Mouse (Mus musculus): ENCODE results near the gene Ptp4a2. TPM values are rescaled to one million over a fixed set of nuclear protein-coding genes. Genes with fewer than 3 reads are reported as not detected.
A peak's percentile ranks its signal among the peaks of the same experiment; 100 is the strongest.
"Not testable (repeated sequence)": the region's sequence is repeated elsewhere in the genome, so short reads cannot be mapped to it uniquely, and the experiment has no call there.

Ptp4a2 gene
- polyA plus RNA-seq (2016; fragmentation: Nextera tagmentation; extraction: Ambion mirVana): 306 and 332 TPM in 2 replicates

DNA sequence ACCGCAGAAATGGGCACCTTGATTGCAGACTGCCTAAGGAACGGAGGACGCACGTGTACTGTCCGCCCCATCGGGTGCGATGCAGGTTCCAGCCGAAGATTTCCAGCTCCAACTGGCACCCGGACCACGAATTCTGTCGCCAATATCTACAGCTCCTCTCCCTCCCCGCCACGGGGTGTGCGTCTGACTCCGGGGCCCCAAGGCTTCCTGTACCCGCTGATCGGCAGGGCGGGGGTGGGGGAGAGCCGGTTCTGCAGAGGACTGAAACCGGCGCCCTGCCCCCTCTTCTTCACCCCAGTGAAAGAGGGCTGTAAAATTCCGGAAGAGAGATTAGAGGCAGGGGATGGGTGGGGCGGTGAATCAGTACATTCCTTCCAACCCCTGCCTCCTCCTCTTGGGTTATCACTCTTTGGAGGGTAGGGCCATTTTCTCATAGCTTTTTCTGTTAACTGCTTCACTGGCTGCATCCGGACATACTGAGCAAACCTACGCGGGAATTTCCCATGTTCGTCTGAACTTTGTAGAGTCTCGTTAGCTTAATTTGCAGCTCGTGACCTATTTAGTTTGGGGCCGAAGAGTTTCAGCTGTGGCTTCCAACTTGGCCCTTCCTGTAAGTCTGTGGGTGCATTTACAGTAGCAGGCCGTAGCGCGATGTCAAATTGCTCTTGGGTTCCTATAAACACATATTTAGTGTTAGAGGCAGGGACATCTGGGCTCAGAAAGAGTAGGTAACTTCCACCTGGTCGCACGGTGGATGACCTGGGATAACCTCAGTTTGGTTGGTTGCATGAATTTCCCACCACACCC is at the start of gene Ptp4a2:
Ptp4a2 (plus strand) TSS at position 422 of the 807 bp plus-strand sequence.
- H3K9ac ChIP-seq: peak within 1 kb of the TSS; percentile 25; the same call in 1 of the 2 replicates
- H3K4me2 ChIP-seq (replicated peaks): peak within 1 kb of the TSS; percentile 54
- peak within 1 kb of the TSS; percentile 30 for H3K4me3 ChIP-seq
- 0 out of 2 replicates have a peak, but pooled peaks have one; percentile 41 for ATAC-seq (ENCODE audit: insufficient number of reproducible peaks, insufficient read depth, low FRiP score, low TSS enrichment)
- 14% methylated on average over 35 of the region's 35 CpGs for WGBS
- peaks cover 3% of the 10 kb centered on the region; the same call in 1 of the 2 replicates for H3K4me1 ChIP-seq
- no peak within 1 kb of the TSS for H3K27ac ChIP-seq
- H3K27me3 ChIP-seq: no peaks in the 10 kb centered on the region
- no peaks in the 10 kb centered on the region for H3K9me3 ChIP-seq
- no peaks in the 10 kb centered on the region for H3K36me3 ChIP-seq

DNA sequence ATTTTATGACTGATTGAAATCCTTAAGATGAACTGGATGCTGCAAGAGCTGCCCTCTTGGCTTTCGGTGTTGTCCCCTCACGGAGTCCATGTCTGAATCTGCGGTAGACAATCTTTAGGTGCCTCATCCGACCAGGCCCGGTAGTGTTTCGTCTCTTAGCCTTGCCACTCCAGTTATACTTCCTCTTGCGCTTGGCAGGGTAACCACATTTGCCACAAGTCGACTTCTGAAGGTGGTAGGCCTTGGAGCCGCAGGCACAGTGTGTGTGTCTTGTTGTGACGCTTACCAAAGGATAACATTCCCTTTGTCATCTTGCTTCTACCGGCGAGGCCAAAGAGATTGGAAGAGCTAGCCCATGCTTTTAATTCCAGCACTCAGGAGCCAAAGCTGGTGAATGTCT is 49.4 kb upstream of the Ptp4a2 start:
- no peak overlapping the region for H3K4me2 ChIP-seq (replicated peaks)
- H3K4me1 ChIP-seq: no peaks in the 10 kb centered on the region
- 92% methylated on average over 12 of the region's 12 CpGs for WGBS

DNA sequence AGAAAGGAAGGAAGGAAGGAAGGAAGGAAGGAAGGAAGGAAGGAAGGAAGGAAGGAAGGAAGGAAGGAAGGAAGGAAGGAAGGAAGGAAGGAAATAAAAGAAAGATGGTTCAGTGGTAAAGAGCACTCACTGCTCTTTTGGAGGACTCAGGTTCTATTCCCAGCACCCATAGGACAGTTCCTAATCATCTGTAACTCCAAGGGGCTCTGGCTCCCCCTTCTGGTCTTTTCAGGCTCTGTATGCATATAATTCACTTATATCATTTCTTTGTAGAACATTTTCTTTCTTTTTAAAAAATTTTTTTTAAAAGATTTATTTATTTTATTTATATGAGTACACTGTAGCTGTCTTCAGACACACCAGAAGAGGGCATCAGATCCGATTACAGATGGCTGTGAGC is 48.5 kb upstream of the Ptp4a2 start:
- not testable (repeated sequence) for H3K9ac ChIP-seq; ATAC-seq (ENCODE audit: insufficient number of reproducible peaks, insufficient read depth, low FRiP score, low TSS enrichment); H3K27me3 ChIP-seq; H3K36me3 ChIP-seq; H3K4me3 ChIP-seq; H3K4me2 ChIP-seq (replicated peaks); H3K4me1 ChIP-seq; H3K9me3 ChIP-seq; H3K27ac ChIP-seq
- WGBS: 89% methylated on average over 1 of the region's 1 CpGs

More for the DNA sequence above, 49.4 kb upstream of the Ptp4a2 start:
- no peak overlapping the region for H3K27ac ChIP-seq
- no peak overlapping the region for H3K9ac ChIP-seq
- ATAC-seq (ENCODE audit: insufficient number of reproducible peaks, insufficient read depth, low FRiP score, low TSS enrichment): no peak
- H3K9me3 ChIP-seq: no peaks in the 10 kb centered on the region
- H3K4me3 ChIP-seq: no peak overlapping the region
- H3K36me3 ChIP-seq: no peaks in the 10 kb centered on the region
- H3K27me3 ChIP-seq: no peaks in the 10 kb centered on the region

DNA sequence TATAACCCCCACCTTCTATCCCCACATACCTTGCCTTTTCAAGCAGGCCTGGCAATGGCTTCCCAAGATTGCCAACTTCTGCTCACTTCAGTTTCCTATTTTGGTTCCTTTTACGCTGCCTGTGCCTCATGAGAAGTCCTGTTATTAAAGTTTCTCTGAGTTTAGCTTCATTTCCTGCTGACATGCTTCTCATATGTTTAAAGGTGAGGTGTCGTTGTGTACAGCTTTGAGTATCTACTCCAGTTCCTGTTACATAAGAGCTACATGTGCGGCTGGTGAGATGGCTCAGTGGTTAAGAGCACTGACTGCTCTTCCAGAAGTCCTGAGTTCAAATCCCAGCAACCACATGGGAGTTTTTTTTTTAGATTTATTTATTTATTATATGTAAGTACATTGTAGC is 45.7 kb upstream of the Ptp4a2 start:
- no peak overlapping the region for H3K9ac ChIP-seq
- no peak overlapping the region for H3K27ac ChIP-seq
- no peaks in the 10 kb centered on the region for H3K9me3 ChIP-seq
- H3K4me2 ChIP-seq (replicated peaks): no peak overlapping the region
- WGBS: 84% methylated on average over 3 of the region's 3 CpGs
- H3K36me3 ChIP-seq: no peaks in the 10 kb centered on the region
- no peak for ATAC-seq (ENCODE audit: insufficient number of reproducible peaks, insufficient read depth, low FRiP score, low TSS enrichment)
- no peaks in the 10 kb centered on the region for H3K4me1 ChIP-seq
- no peak overlapping the region for H3K4me3 ChIP-seq
- no peaks in the 10 kb centered on the region for H3K27me3 ChIP-seq

DNA sequence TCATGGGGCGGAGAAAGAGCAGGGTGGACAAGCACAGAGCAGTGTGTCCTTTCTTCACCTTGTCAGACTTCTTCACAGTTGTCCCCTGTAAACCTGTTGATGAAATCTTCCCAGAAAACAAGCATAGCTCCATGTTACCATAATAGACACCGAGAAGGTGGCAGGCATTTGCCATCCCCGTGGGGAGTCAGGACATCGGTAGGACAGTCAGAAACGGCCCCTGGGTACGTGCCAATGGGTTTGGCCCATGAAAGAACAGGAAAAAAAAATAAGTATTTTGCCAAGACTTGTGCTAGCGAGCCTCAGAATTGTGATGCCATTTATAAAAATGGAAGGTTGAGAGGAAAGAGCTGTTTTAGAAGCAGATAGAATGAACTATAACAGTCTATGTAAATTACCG is 43.2 kb upstream of the Ptp4a2 start:
- WGBS: 90% methylated on average over 8 of the region's 8 CpGs
- no peak for ATAC-seq (ENCODE audit: insufficient number of reproducible peaks, insufficient read depth, low FRiP score, low TSS enrichment)
- Histone ChIP-seq H3K4me2 (replicated peaks) (no peak overlapping the region), H3K27ac (no peak overlapping the region), H3K36me3 (no peaks in the 10 kb centered on the region), H3K9me3 (no peaks in the 10 kb centered on the region), H3K4me1 (peaks cover 20% of the 10 kb centered on the region), H3K4me3 (no peak overlapping the region), H3K27me3 (no peaks in the 10 kb centered on the region), H3K9ac (no peak overlapping the region)

DNA sequence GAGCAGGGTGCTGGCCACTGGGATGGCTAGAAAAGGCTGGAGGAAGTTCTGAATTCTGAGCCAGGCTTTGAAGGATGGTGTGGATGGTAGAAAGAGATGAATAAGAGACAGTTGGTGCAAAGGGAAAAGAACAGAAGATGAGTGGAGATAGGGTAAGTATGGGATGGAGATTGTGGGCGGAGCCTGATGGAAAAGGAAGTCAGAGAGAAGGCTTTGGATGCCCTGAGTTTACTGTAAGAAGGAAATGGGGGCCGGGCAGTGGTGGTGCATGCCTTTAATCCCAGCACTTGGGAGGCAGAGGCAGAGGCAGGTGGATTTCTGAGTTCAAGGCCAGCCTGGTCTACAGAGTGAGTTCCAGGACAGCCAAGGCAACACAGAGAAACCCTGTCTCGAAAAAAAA is 42.3 kb upstream of the Ptp4a2 start:
- H3K4me3 ChIP-seq; H3K27me3 ChIP-seq; H3K9me3 ChIP-seq; H3K4me2 ChIP-seq (replicated peaks); H3K9ac ChIP-seq; ATAC-seq (ENCODE audit: insufficient number of reproducible peaks, insufficient read depth, low FRiP score, low TSS enrichment); H3K27ac ChIP-seq; H3K36me3 ChIP-seq: not testable (repeated sequence)
- peaks cover 23% of the 10 kb centered on the region for H3K4me1 ChIP-seq
- 80% methylated on average over 3 of the region's 3 CpGs for WGBS

DNA sequence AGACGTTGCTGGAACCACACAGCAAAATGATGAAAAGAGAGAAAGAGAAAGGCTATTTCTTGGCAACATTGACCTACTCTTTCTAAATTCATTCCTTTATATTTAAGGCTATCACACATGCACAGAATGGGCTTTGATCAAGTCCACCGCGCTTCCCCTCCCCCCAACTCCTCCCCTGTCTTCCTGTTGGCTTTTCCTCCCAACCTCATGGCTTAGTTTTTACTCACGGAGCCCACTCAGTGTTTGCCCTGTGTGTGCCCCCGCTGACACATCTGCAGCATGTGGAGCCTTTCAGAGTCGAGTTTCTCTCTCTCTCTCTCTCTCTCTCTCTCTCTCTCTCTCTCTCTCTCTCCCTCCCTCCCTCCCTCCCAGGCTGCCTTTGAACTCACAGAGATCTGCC is 40.4 kb upstream of the Ptp4a2 start:
- no peak overlapping the region for H3K27ac ChIP-seq
- no peak overlapping the region for H3K4me2 ChIP-seq (replicated peaks)
- no peak overlapping the region for H3K9ac ChIP-seq
- no peaks in the 10 kb centered on the region for H3K9me3 ChIP-seq
- H3K4me3 ChIP-seq: no peak overlapping the region
- WGBS: 47% methylated on average over 6 of the region's 6 CpGs
- H3K36me3 ChIP-seq: no peaks in the 10 kb centered on the region
- no peaks in the 10 kb centered on the region for H3K27me3 ChIP-seq
- peaks cover 23% of the 10 kb centered on the region for H3K4me1 ChIP-seq
- no peak for ATAC-seq (ENCODE audit: insufficient number of reproducible peaks, insufficient read depth, low FRiP score, low TSS enrichment)

DNA sequence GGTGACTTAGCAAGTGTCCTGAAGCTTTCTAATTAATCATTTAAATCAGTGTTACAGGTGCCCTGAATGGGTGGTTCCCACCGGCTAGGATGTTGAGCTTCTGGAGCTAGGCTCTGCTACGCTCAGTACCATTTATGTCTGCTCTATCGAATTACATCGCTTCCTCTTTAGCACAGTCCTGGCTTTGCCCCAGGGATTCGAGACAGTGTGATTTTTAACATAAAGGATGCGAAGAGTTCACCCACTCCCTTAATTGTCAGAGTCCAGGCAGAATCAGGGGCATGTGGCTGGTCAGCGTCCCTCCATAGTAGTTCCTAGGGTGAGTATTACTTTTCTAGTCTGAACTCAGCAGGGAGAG is 39.7 kb upstream of the Ptp4a2 start:
- Histone ChIP-seq H3K27ac (peak overlapping the region; percentile 78; the same call in 1 of the 2 replicates), H3K36me3 (no peaks in the 10 kb centered on the region), H3K4me2 (replicated peaks) (peak overlapping the region; percentile 51), H3K9ac (no peak overlapping the region), H3K9me3 (no peaks in the 10 kb centered on the region), H3K4me3 (0 out of 2 replicates have a peak overlapping the region, but pooled peaks have one; percentile 13), H3K27me3 (no peaks in the 10 kb centered on the region), H3K4me1 (peaks cover 23% of the 10 kb centered on the region)
- ATAC-seq (ENCODE audit: insufficient number of reproducible peaks, insufficient read depth, low FRiP score, low TSS enrichment): 0 out of 2 replicates have a peak, but pooled peaks have one; percentile 2
- WGBS: 8% methylated on average over 7 of the region's 7 CpGs

DNA sequence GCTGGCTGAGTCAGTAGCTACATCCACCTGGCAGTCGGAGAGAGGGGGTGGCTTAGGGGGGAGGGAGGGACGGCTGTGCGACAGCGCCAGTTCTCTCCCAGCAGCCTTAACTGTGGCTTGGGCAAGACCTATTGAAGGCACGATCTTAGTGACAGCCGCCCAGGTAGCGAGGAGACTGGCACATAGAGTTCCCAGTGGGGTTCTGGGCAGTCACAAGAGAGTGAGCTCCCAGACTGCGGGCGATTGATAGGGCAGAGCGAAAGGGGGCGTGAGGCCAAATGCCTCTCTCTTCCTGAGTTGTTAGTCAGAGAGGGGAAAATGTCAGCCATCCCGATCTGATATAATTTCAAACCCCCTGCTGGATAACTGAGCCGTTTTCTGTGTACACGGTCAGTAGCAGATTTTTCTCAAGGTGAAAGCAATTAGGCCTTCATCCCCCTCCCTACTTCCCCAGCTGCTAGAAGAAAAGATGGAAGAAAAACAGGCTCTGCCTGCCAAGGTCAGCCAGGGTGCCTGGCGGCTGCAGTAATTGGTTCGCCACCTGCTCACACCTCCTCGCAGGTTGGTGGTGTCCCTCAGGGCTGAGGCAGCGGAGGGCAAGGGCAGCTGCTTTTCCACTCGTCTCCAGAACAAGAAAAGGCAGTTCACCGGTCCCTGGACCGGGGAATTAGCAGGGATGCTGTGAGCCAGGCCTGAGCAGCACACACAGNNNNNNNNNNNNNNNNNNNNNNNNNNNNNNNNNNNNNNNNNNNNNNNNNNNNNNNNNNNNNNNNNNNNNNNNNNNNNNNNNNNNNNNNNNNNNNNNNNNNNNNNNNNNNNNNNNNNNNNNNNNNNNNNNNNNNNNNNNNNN is 39.1 kb upstream of the Ptp4a2 start:
- peak; percentile 73; the same call in 1 of the 2 replicates for ATAC-seq (ENCODE audit: insufficient number of reproducible peaks, insufficient read depth, low FRiP score, low TSS enrichment)
- peaks cover 23% of the 10 kb centered on the region for H3K4me1 ChIP-seq
- peak overlapping the region; percentile 33; the same call in 1 of the 2 replicates for H3K9ac ChIP-seq
- WGBS: 2% methylated on average over 21 of the region's 21 CpGs
- H3K27me3 ChIP-seq: no peaks in the 10 kb centered on the region
- no peaks in the 10 kb centered on the region for H3K9me3 ChIP-seq
- H3K4me2 ChIP-seq (replicated peaks): peak overlapping the region; percentile 51
- H3K4me3 ChIP-seq: peak overlapping the region; percentile 13; the same call in 1 of the 2 replicates
- no peaks in the 10 kb centered on the region for H3K36me3 ChIP-seq
- peak overlapping the region; percentile 78 for H3K27ac ChIP-seq

DNA sequence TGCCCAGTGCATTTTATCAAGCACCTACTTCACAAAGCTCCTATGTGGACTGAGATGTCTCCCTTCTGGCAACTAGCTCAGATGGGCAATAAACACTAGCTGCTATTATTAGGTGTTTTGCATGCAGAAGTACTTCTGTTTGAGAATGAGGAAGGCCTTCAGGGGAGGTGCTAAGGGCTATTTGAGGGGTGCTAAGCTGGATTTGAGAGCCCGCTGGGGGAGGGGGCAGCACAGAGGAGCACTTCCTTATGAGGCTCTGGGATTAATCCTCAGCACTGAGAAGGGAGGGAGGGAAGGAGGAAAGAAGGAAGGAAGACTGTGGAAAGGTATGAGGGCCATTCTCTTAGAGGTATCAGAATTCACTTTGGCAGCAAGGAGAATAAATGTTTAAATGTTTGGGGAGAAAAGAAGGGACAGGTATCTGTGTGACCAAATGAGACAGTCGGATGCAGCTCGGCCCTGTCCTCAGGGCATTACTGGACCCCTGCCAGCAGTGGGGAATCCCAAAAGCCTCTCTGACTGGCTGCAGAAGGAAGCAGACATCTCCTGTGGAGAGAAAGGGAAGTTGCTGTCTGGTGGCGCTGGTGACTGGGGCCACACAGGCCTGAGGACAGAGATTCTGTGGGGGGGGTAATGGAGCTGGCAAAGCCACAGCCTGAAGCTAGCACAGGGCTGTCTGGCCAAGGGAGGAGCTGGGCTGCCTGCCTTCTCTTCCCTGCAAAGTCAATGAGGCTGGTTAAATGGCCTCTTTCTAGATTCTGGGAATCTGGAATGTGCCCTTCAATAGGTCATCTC is 28.9 kb upstream of the Ptp4a2 start:
- no peak overlapping the region for H3K4me2 ChIP-seq (replicated peaks)
- no peak overlapping the region for H3K9ac ChIP-seq
- H3K9me3 ChIP-seq: no peaks in the 10 kb centered on the region
- H3K4me1 ChIP-seq: peaks cover 20% of the 10 kb centered on the region
- ATAC-seq (ENCODE audit: insufficient number of reproducible peaks, insufficient read depth, low FRiP score, low TSS enrichment): 0 out of 2 replicates have a peak, but pooled peaks have one; percentile 45
- no peaks in the 10 kb centered on the region for H3K36me3 ChIP-seq
- no peak overlapping the region for H3K4me3 ChIP-seq
- peak overlapping the region; percentile 51; the same call in 1 of the 2 replicates for H3K27ac ChIP-seq
- H3K27me3 ChIP-seq: no peaks in the 10 kb centered on the region
- 21% methylated on average over 4 of the region's 4 CpGs for WGBS

DNA sequence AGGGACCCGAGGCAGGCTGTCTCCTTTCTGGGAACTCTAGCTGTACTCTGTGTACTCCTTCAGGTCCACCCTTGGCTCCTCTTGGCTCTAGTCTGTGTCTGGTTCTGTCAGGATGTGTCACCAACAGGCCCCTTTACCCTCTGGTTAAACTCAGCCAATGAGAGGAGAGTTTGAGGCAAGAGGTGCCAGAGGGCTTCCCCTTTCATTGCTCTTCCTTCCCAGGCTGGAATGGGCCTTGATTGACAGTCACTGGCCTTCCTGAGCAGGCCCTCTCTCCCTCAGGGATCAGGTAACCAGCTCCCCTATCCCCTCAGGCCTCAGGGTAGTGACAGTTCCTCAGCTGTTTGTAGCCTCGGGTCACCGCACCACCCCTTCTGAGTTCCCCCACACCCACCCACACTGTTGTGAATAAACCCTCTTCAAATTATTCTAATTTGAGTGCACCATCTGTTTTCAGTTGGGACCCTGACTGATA is 28.1 kb upstream of the Ptp4a2 start:
- 18% methylated on average over 3 of the region's 3 CpGs for WGBS
- H3K9me3 ChIP-seq: peaks cover 4% of the 10 kb centered on the region; the same call in 1 of the 2 replicates
- H3K27me3 ChIP-seq: no peaks in the 10 kb centered on the region
- H3K4me1 ChIP-seq: peaks cover 20% of the 10 kb centered on the region
- peak; percentile 65 for ATAC-seq (ENCODE audit: insufficient number of reproducible peaks, insufficient read depth, low FRiP score, low TSS enrichment)
- H3K9ac ChIP-seq: no peak overlapping the region
- peak overlapping the region; percentile 70; the same call in 1 of the 2 replicates for H3K27ac ChIP-seq
- no peaks in the 10 kb centered on the region for H3K36me3 ChIP-seq
- H3K4me3 ChIP-seq: no peak overlapping the region
- no peak overlapping the region for H3K4me2 ChIP-seq (replicated peaks)
